Mouse (Mus musculus): ENCODE results near the gene Bsnd. TPM values are rescaled to one million over a fixed set of nuclear protein-coding genes. Genes with fewer than 3 reads are reported as not detected.

Gene Bsnd
- polyA plus RNA-seq, 1 experiment from 2014 or later = not detected

DNA sequence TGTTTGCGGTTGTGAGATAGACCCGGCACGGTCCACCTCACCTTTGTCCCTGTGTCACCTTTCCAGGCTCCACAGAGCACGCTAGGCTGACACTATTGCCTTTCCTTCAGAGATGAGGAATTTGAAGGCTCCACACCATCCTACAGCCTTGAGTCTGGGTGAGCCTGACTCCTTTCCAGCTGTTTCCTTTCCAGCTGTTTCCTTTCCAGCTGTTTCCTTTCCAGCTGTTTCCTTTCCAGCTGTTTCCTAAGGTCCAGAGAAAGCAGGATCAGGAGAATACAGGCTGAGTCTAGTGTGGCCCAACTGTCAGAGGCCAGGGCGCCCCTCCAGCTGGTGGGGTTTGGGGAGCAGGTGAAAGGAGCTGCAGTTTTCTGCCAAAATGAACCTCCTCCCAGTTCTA, 21.2 kb downstream of the Bsnd start:
- Histone ChIP-seq H3K9me3 (replicated peaks; ENCODE audit: control insufficient read depth, low read length) (no peaks in the 10 kb centered on the region), H3K27me3 (ENCODE audit: control insufficient read depth, insufficient read depth, low read length) (peaks cover 8% of the 10 kb centered on the region; the same call in 1 of the 2 replicates), H3K27ac (ENCODE audit: low read depth, low read length) (no peak overlapping the region), H3K4me1 (ENCODE audit: control insufficient read depth, insufficient read depth, low read length) (no peaks in the 10 kb centered on the region), H3K4me2 (no peak overlapping the region), H3K36me3 (ENCODE audit: control insufficient read depth, insufficient read depth, low read length) (no peaks in the 10 kb centered on the region), H3K9ac (ENCODE audit: low read depth, low read length) (no peak overlapping the region), H3K4me3 (ENCODE audit: low read depth, low read length) (no peak overlapping the region)
- WGBS (ENCODE audit: insufficient replicate concordance) = 76% methylated on average over 5 of the region's 5 CpGs
- no peak for ATAC-seq (replicated peaks; ENCODE audit: insufficient number of reproducible peaks, low FRiP score, low TSS enrichment)

GRCm38 (mm10) chr4:106467420-106468110, 24.5 kb downstream of the Bsnd start:
- no peak overlapping the region for H3K27ac ChIP-seq (ENCODE audit: low read depth, low read length)
- no peaks in the 10 kb centered on the region for H3K36me3 ChIP-seq (ENCODE audit: control insufficient read depth, insufficient read depth, low read length)
- no peak overlapping the region for H3K9ac ChIP-seq (ENCODE audit: low read depth, low read length)
- H3K9me3 ChIP-seq (replicated peaks; ENCODE audit: control insufficient read depth, low read length) = no peaks in the 10 kb centered on the region
- no peak for ATAC-seq (replicated peaks; ENCODE audit: insufficient number of reproducible peaks, low FRiP score, low TSS enrichment)
- H3K4me2 ChIP-seq = no peak overlapping the region
- WGBS (ENCODE audit: insufficient replicate concordance) = 75% methylated on average over 13 of the region's 13 CpGs
- peaks cover 28% of the 10 kb centered on the region for H3K27me3 ChIP-seq (ENCODE audit: control insufficient read depth, insufficient read depth, low read length)
- H3K4me1 ChIP-seq (ENCODE audit: control insufficient read depth, insufficient read depth, low read length) = peaks cover 13% of the 10 kb centered on the region
- no peak overlapping the region for H3K4me3 ChIP-seq (ENCODE audit: low read depth, low read length)

GRCm38 (mm10) chr4:106463174-106463801, 28.8 kb downstream of the Bsnd start:
- H3K9ac ChIP-seq (ENCODE audit: low read depth, low read length) = peak overlapping the region; percentile 43; the same call in 1 of the 2 replicates
- WGBS (ENCODE audit: insufficient replicate concordance) = 27% methylated on average over 21 of the region's 21 CpGs
- H3K4me2 ChIP-seq = peak overlapping the region; percentile 69
- peaks cover 13% of the 10 kb centered on the region for H3K4me1 ChIP-seq (ENCODE audit: control insufficient read depth, insufficient read depth, low read length)
- H3K36me3 ChIP-seq (ENCODE audit: control insufficient read depth, insufficient read depth, low read length) = no peaks in the 10 kb centered on the region
- H3K4me3 ChIP-seq (ENCODE audit: low read depth, low read length) = peak overlapping the region; percentile 39
- H3K27me3 ChIP-seq (ENCODE audit: control insufficient read depth, insufficient read depth, low read length) = peaks cover 45% of the 10 kb centered on the region
- no peaks in the 10 kb centered on the region for H3K9me3 ChIP-seq (replicated peaks; ENCODE audit: control insufficient read depth, low read length)
- no peak overlapping the region for H3K27ac ChIP-seq (ENCODE audit: low read depth, low read length)
- ATAC-seq (replicated peaks; ENCODE audit: insufficient number of reproducible peaks, low FRiP score, low TSS enrichment) = no peak

DNA sequence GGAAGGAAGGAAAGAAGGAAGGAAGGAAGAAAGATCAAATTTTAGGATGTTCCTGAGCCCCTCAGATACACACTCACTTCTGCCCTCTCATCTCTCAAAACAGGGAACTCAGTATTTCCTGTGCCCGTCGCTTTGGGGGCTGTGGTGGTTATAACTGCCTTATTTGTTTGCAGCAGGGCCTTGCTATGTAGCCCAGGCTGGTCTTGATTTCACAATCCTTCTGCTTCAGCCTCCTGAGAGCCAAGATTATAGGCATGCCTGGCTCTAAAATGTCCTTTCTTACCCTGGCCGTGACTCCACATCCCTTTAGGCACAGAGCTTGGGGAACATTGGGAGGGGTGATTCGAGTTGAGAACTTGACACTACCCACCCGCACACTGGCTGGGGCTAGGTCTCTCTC, 29.6 kb downstream of the Bsnd start:
- no peak overlapping the region for H3K27ac ChIP-seq (ENCODE audit: low read depth, low read length)
- H3K27me3 ChIP-seq (ENCODE audit: control insufficient read depth, insufficient read depth, low read length) = peaks cover 45% of the 10 kb centered on the region
- no peak overlapping the region for H3K9ac ChIP-seq (ENCODE audit: low read depth, low read length)
- H3K4me2 ChIP-seq = no peak overlapping the region
- H3K4me3 ChIP-seq (ENCODE audit: low read depth, low read length) = no peak overlapping the region
- WGBS (ENCODE audit: insufficient replicate concordance) = 66% methylated on average over 5 of the region's 5 CpGs
- H3K36me3 ChIP-seq (ENCODE audit: control insufficient read depth, insufficient read depth, low read length) = no peaks in the 10 kb centered on the region
- no peaks in the 10 kb centered on the region for H3K9me3 ChIP-seq (replicated peaks; ENCODE audit: control insufficient read depth, low read length)
- ATAC-seq (replicated peaks; ENCODE audit: insufficient number of reproducible peaks, low FRiP score, low TSS enrichment) = no peak
- peaks cover 13% of the 10 kb centered on the region for H3K4me1 ChIP-seq (ENCODE audit: control insufficient read depth, insufficient read depth, low read length)

DNA sequence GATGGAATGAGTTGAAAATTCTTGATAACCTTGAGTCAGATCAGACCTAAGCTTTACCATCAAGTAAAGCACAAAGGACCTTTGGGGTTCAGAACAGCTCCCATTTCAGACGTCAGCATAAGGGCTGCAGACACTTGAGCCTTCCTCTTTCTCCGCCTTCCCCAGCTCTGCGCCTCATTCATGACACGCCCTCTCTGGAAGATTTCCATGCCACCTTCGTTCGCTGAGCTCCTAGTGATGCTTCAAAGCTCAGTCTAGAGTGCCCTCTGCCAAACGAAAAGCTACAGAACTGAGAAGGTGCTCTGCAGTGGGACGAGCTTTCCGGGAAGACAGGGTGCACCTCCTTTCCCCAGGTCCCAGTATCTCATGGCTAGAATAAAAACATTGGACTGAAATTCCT, 30.1 kb downstream of the Bsnd start:
- no peak overlapping the region for H3K27ac ChIP-seq (ENCODE audit: low read depth, low read length)
- peaks cover 45% of the 10 kb centered on the region for H3K27me3 ChIP-seq (ENCODE audit: control insufficient read depth, insufficient read depth, low read length)
- 64% methylated on average over 9 of the region's 9 CpGs for WGBS (ENCODE audit: insufficient replicate concordance)
- peaks cover 13% of the 10 kb centered on the region for H3K4me1 ChIP-seq (ENCODE audit: control insufficient read depth, insufficient read depth, low read length)
- no peak overlapping the region for H3K4me2 ChIP-seq
- no peaks in the 10 kb centered on the region for H3K36me3 ChIP-seq (ENCODE audit: control insufficient read depth, insufficient read depth, low read length)
- H3K9me3 ChIP-seq (replicated peaks; ENCODE audit: control insufficient read depth, low read length) = no peaks in the 10 kb centered on the region
- no peak for ATAC-seq (replicated peaks; ENCODE audit: insufficient number of reproducible peaks, low FRiP score, low TSS enrichment)
- no peak overlapping the region for H3K4me3 ChIP-seq (ENCODE audit: low read depth, low read length)
- no peak overlapping the region for H3K9ac ChIP-seq (ENCODE audit: low read depth, low read length)

DNA sequence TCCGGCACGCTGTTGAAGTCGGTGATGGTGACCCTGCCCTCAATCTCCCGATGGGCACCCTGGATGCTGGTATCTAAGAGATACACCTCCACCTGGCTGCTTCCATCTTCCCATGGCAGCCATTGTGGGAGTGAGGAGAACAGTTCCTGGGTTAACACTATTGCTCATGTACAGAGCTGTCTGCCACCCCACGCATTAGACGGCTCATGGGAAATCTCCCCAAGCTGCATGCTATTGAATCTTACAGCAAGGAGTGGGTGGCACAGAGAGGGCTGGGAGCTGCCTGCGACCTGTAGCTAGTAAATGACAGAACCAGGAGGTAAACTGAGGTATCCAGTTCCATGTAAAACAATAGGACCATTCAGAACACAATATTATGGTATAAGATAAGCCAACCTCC, 37.5 kb downstream of the Bsnd start:
- H3K36me3 ChIP-seq (ENCODE audit: control insufficient read depth, insufficient read depth, low read length) = no peaks in the 10 kb centered on the region
- WGBS (ENCODE audit: insufficient replicate concordance) = 87% methylated on average over 7 of the region's 7 CpGs
- no peak overlapping the region for H3K27ac ChIP-seq (ENCODE audit: low read depth, low read length)
- H3K4me1 ChIP-seq (ENCODE audit: control insufficient read depth, insufficient read depth, low read length) = peaks cover 6% of the 10 kb centered on the region
- ATAC-seq (replicated peaks; ENCODE audit: insufficient number of reproducible peaks, low FRiP score, low TSS enrichment) = no peak
- H3K27me3 ChIP-seq (ENCODE audit: control insufficient read depth, insufficient read depth, low read length) = no peaks in the 10 kb centered on the region
- no peak overlapping the region for H3K4me2 ChIP-seq
- no peak overlapping the region for H3K9ac ChIP-seq (ENCODE audit: low read depth, low read length)
- H3K9me3 ChIP-seq (replicated peaks; ENCODE audit: control insufficient read depth, low read length) = no peaks in the 10 kb centered on the region
- H3K4me3 ChIP-seq (ENCODE audit: low read depth, low read length) = no peak overlapping the region

GRCm38 (mm10) chr4:106453516-106453915, 38.6 kb downstream of the Bsnd start:
- no peaks in the 10 kb centered on the region for H3K36me3 ChIP-seq (ENCODE audit: control insufficient read depth, insufficient read depth, low read length)
- WGBS (ENCODE audit: insufficient replicate concordance) = 70% methylated on average over 4 of the region's 4 CpGs

DNA sequence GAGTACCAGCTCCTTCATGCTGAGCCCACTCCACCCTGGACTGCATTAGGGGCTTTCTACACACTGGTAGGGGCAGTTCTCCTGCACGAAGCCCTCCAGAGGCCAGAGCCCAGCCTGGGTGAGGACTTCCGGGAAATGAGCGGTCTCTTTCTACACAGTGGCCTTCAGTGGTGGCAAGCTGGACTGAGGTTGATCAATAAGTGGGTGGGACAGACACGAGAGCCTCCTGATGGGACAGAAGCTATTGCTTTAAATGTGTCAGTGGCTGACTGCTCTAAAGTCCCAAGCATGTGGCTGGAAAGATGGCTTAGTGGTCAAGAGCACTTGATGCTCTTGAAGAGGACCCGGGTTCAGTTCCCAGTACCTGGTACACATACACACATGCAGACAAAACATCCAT, 39.0 kb downstream of the Bsnd start:
- Histone ChIP-seq H3K9me3 (replicated peaks; ENCODE audit: control insufficient read depth, low read length) (no peaks in the 10 kb centered on the region), H3K27ac (ENCODE audit: low read depth, low read length) (no peak overlapping the region), H3K27me3 (ENCODE audit: control insufficient read depth, insufficient read depth, low read length) (no peaks in the 10 kb centered on the region), H3K4me3 (ENCODE audit: low read depth, low read length) (no peak overlapping the region), H3K4me1 (ENCODE audit: control insufficient read depth, insufficient read depth, low read length) (peaks cover 6% of the 10 kb centered on the region), H3K4me2 (no peak overlapping the region), H3K9ac (ENCODE audit: low read depth, low read length) (no peak overlapping the region), H3K36me3 (ENCODE audit: control insufficient read depth, insufficient read depth, low read length) (no peaks in the 10 kb centered on the region)
- 85% methylated on average over 5 of the region's 5 CpGs for WGBS (ENCODE audit: insufficient replicate concordance)
- ATAC-seq (replicated peaks; ENCODE audit: insufficient number of reproducible peaks, low FRiP score, low TSS enrichment) = no peak

More at GRCm38 (mm10) chr4:106453516-106453915, 38.6 kb downstream of the Bsnd start:
- Histone ChIP-seq H3K9me3 (replicated peaks; ENCODE audit: control insufficient read depth, low read length) (no peaks in the 10 kb centered on the region), H3K4me2 (no peak overlapping the region), H3K9ac (ENCODE audit: low read depth, low read length) (no peak overlapping the region), H3K4me1 (ENCODE audit: control insufficient read depth, insufficient read depth, low read length) (peaks cover 6% of the 10 kb centered on the region), H3K27ac (ENCODE audit: low read depth, low read length) (no peak overlapping the region), H3K4me3 (ENCODE audit: low read depth, low read length) (no peak overlapping the region), H3K27me3 (ENCODE audit: control insufficient read depth, insufficient read depth, low read length) (no peaks in the 10 kb centered on the region)
- no peak for ATAC-seq (replicated peaks; ENCODE audit: insufficient number of reproducible peaks, low FRiP score, low TSS enrichment)

- Histone ChIP-seq H3K27ac (ENCODE audit: low read depth, low read length) (no peak overlapping the region), H3K4me2 (no peak overlapping the region), H3K4me3 (ENCODE audit: low read depth, low read length) (no peak overlapping the region), H3K36me3 (ENCODE audit: control insufficient read depth, insufficient read depth, low read length) (no peaks in the 10 kb centered on the region), H3K9ac (ENCODE audit: low read depth, low read length) (no peak overlapping the region), H3K27me3 (ENCODE audit: control insufficient read depth, insufficient read depth, low read length) (no peaks in the 10 kb centered on the region), H3K4me1 (ENCODE audit: control insufficient read depth, insufficient read depth, low read length) (peaks cover 6% of the 10 kb centered on the region), H3K9me3 (replicated peaks; ENCODE audit: control insufficient read depth, low read length) (no peaks in the 10 kb centered on the region)
- no peak for ATAC-seq (replicated peaks; ENCODE audit: insufficient number of reproducible peaks, low FRiP score, low TSS enrichment)
- 42% methylated on average over 7 of the region's 7 CpGs for WGBS (ENCODE audit: insufficient replicate concordance)
These were observed 39.7 kb downstream of the Bsnd start for GRCm38 (mm10) chr4:106452401-106452800.
